Mouse (Mus musculus) heart, embryonic 12.5 days (tissue): ENCODE measurements around the gene Cox14. TPM values are rescaled to one million over a fixed set of nuclear protein-coding genes. Genes with fewer than 3 reads are reported as not detected.
A peak's percentile ranks its signal among the peaks of the same experiment; 100 is the strongest.
"Not testable (repeated sequence)": the region's sequence is repeated elsewhere in the genome, so short reads cannot be mapped to it uniquely, and the experiment has no call there.

Source experiments
- ATAC-seq: fragments of 200-750 bp; cut with Nextera tagmentation; 2 replicates; pipeline ENCODE4 v1.8.0; 2017; ENCODE audit warnings: moderate TSS enrichment, moderate library complexity; ENCODE audit not compliant: insufficient number of reproducible peaks, low FRiP score
- H3K27ac ChIP-seq: fragments of 300-500 bp; sonication (generic); 2 replicates; pipeline ENCODE4 v1.5.1; 2016; ENCODE audit warnings: mild to moderate bottlenecking, moderate library complexity; ENCODE audit not compliant: poor library complexity, severe bottlenecking
- H3K27me3 ChIP-seq: fragments of 300-500 bp; sonication (generic); replicated peaks from 2 replicates; pipeline ENCODE4 v1.6.1; 2016; ENCODE audit warnings: mild to moderate bottlenecking, moderate library complexity
- H3K36me3 ChIP-seq: fragments of 300-500 bp; sonication (generic); 2 replicates; pipeline ENCODE4 v1.6.1; 2016; ENCODE audit warnings: mild to moderate bottlenecking, moderate library complexity
- H3K4me1 ChIP-seq: fragments of 300-500 bp; sonication (generic); replicated peaks from 2 replicates; pipeline ENCODE4 v1.6.1; 2016; ENCODE audit warnings: mild to moderate bottlenecking
- H3K4me2 ChIP-seq: fragments of 300-500 bp; sonication (generic); 2 replicates; pipeline ENCODE4 v1.6.1; 2016; ENCODE audit warnings: mild to moderate bottlenecking, moderate library complexity
- H3K4me3 ChIP-seq: fragments of 300-500 bp; sonication (generic); 2 replicates; pipeline ENCODE4 v1.5.1; 2016; ENCODE audit warnings: mild to moderate bottlenecking
- H3K9ac ChIP-seq: fragments of 300-500 bp; sonication (generic); 2 replicates; pipeline ENCODE4 v1.6.1; 2016; ENCODE audit warnings: mild to moderate bottlenecking, moderate library complexity
- H3K9me3 ChIP-seq: fragments of 300-500 bp; sonication (generic); replicated peaks from 2 replicates; pipeline ENCODE4 v1.6.1; 2016; ENCODE audit warnings: mild to moderate bottlenecking, moderate library complexity
- WGBS: fragments of 180-500 bp; shearing (Covaris S2); methylation state at CpG from one replicate; pipeline ENCODE4 v1.1.7; 2016; 5-methylcytosine and 5-hydroxymethylcytosine counted together
- polyA plus RNA-seq: library from polyadenylated mRNA; unstranded; fragments of >200 nt; fragmentation: Nextera tagmentation; extraction: Ambion mirVana; gene quantifications from 2 replicates; pipeline ENCODE4 v1.2.1, GENCODE M21; 2016

Gene Cox14
- polyA plus RNA-seq, 1 experiment from 2014 or later, result 170 TPM

- Histone ChIP-seq H3K9ac (peak overlapping the region; percentile 85), H3K36me3 (0 out of 2 replicates have a peak, but pooled peaks cover under 1% of the 10 kb centered on the region), H3K27ac (peak overlapping the region; percentile 72), H3K4me1 (peaks cover 24% of the 10 kb centered on the region), H3K4me2 (peak overlapping the region; percentile 76), H3K9me3 (no peaks in the 10 kb centered on the region), H3K4me3 (peak overlapping the region; percentile 77), H3K27me3 (no peaks in the 10 kb centered on the region)
- ATAC-seq, result peak; percentile 61
- WGBS, result under 1% methylated on average over 57 of the region's 59 CpGs
These were observed 46.3 kb downstream of the Cox14 start for GRCm38 (mm10) chr15:99771601-99772276.

GRCm38 (mm10) chr15:99772277-99772880 is 47.0 kb downstream of the Cox14 start:
- Histone ChIP-seq H3K27ac (peak overlapping the region; percentile 72), H3K4me3 (peak overlapping the region; percentile 77), H3K9me3 (no peaks in the 10 kb centered on the region), H3K27me3 (no peaks in the 10 kb centered on the region), H3K9ac (peak overlapping the region; percentile 85), H3K4me1 (peaks cover 24% of the 10 kb centered on the region), H3K4me2 (peak overlapping the region; percentile 76), H3K36me3 (no peaks in the 10 kb centered on the region)
- WGBS, result under 1% methylated on average over 35 of the region's 41 CpGs
- ATAC-seq, result peak; percentile 92

- Histone ChIP-seq H3K4me3 (peak within 1 kb of the TSS; percentile 77), H3K4me1 (peaks cover 22% of the 10 kb centered on the region), H3K9ac (peak within 1 kb of the TSS; percentile 85), H3K27ac (peak within 1 kb of the TSS; percentile 72), H3K4me2 (peak within 1 kb of the TSS; percentile 76)
- not testable (repeated sequence) for ATAC-seq, H3K27me3 ChIP-seq, H3K36me3 ChIP-seq, H3K9me3 ChIP-seq
These were observed 47.3 kb downstream of the Cox14 start, which contains the start of gene Cers5 for GRCm38 (mm10) chr15:99772881-99772924. Gene Cers5 (minus strand): TSS chr15:99772885.

GRCm38 (mm10) chr15:99772925-99773324 is 47.5 kb downstream of the Cox14 start:
- Histone ChIP-seq H3K27me3 (no peaks in the 10 kb centered on the region), H3K36me3 (peaks cover 3% of the 10 kb centered on the region; the same call in 1 of the 2 replicates), H3K4me2 (peak overlapping the region; percentile 76), H3K27ac (0 out of 2 replicates have a peak overlapping the region, but pooled peaks have one; percentile 18), H3K9me3 (no peaks in the 10 kb centered on the region), H3K4me3 (peak overlapping the region; percentile 77), H3K4me1 (peaks cover 19% of the 10 kb centered on the region), H3K9ac (0 out of 2 replicates have a peak overlapping the region, but pooled peaks have one; percentile 85)
- ATAC-seq, result no peak
- WGBS, result 40% methylated on average over 3 of the region's 3 CpGs

Other genes with a start within 250 kb of the Cox14 start
- 0.09 and 0.15 TPM in 2 replicates for gene Faim2, start 197.5 kb upstream of the Cox14 start, polyA plus RNA-seq
- gene Aqp2, start 146.6 kb upstream of the Cox14 start, polyA plus RNA-seq, result not detected in 2 replicates
- gene Aqp5, start 134.8 kb upstream of the Cox14 start, polyA plus RNA-seq, result 0.58 and 0.70 TPM in 2 replicates
- not detected in 2 replicates for gene Aqp6, start 124.2 kb upstream of the Cox14 start, polyA plus RNA-seq
- gene Racgap1, start 74.0 kb upstream of the Cox14 start, polyA plus RNA-seq, result 131 and 140 TPM in 2 replicates
- 2.6 and 3.2 TPM in 2 replicates for gene Asic1, start 55.2 kb upstream of the Cox14 start, polyA plus RNA-seq
- 25.5 and 29.3 TPM in 2 replicates for gene Smarcd1, start 23.5 kb upstream of the Cox14 start, polyA plus RNA-seq
- gene Gm17349, start 20.1 kb upstream of the Cox14 start, polyA plus RNA-seq, result not detected in 2 replicates
- 0.77 and 1.1 TPM in 2 replicates for gene Gpd1, start 8.1 kb upstream of the Cox14 start, polyA plus RNA-seq
- 53.9 and 55.4 TPM in 2 replicates for gene Cers5, start 47.3 kb downstream of the Cox14 start, polyA plus RNA-seq
- gene Lima1, start 149.8 kb downstream of the Cox14 start, polyA plus RNA-seq, result 24.6 and 25.5 TPM in 2 replicates
- not detected in 2 replicates for gene Fam186a, start 241.4 kb downstream of the Cox14 start, polyA plus RNA-seq
- 38.0 and 40.7 TPM in 2 replicates for gene Larp4, start 244.4 kb downstream of the Cox14 start, polyA plus RNA-seq